Mouse (Mus musculus): Measurements from ENCODE around the gene Fam149a.
A peak's percentile ranks its signal among the peaks of the same experiment; 100 is the strongest.

Gene Fam149a

DNA sequence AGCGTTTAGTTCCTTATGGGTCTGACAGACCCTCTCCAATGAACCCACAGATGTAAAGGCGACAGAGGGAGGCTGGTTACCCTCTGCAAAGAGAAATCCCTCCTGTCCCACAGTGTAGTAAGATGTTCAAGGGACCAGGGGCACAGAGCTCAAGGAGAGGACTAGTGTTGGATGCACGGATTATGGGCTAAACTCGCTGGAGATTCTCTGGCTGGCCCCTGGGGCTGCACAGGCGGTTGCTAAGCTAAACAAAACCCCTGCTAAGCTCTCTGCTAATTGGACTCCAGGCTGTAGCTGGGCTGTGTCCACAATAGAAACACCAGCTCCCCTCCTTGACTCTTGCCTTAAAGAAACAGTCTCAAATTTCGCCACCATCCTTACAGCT lies at the start of gene Fam149a:
Fam149a (minus strand) TSS at position 329 of the 385 bp plus-strand sequence.
- peak; percentile 69 for ATAC-seq (ENCODE audit: low TSS enrichment)

DNA sequence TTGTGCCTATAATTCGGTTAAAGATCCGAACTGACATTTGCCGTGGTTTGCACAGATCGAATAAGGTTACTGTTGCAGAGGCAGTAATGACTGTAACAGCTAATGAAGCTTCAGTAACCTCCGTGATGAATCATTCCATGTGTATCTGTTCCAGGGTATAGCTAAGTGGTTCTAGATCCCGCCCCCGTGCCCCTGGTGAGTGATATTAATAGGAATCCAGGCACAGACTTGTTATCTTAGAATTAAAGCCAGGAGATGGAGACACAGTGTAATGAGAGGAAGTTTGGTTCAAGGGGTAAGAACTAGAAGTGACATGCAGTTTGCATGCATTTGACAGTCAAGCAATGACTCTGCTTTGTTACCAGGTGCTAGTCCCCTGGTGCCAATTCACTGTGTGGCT lies 38.1 kb upstream of the Fam149a start:
- ATAC-seq (ENCODE audit: low TSS enrichment), result no peak

GRCm38 (mm10) chr8:45414965-45415364 lies 32.9 kb upstream of the Fam149a start:
- 0 out of 2 replicates have a peak, but pooled peaks have one; percentile 28 for ATAC-seq (ENCODE audit: low TSS enrichment)

- no peak for ATAC-seq (ENCODE audit: low TSS enrichment)
Measured at GRCm38 (mm10) chr8:45410882-45411281, 28.8 kb upstream of the Fam149a start, which contains the start of gene Tlr3. TSS of gene Tlr3 (minus strand) at chr8:45411080.

- peak; percentile 83 for ATAC-seq (ENCODE audit: low TSS enrichment)
Measured at GRCm38 (mm10) chr8:45410146-45410880, 28.2 kb upstream of the Fam149a start.

GRCm38 (mm10) chr8:45409702-45410101 lies 27.6 kb upstream of the Fam149a start:
- peak; percentile 8; the same call in 1 of the 2 replicates for ATAC-seq (ENCODE audit: low TSS enrichment)

DNA sequence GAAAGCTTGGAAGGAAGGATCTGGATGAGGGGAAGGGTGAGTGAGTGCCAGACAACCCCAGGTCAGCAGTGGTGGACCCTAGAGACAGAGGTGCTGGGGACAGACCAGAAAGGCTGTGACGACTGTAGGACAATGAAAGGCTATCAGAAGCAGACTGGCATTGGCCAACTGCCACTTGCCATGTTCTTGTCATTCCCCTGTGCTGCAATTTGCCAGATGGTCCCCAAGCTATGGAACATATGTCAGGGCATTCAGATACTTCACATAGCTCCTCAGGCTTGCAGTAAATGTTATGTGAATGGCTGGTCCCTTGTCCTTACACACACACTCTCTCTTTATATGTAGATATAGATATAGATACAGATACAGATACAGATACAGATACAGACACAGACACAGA lies 1.2 kb upstream of the Fam149a start:
- ATAC-seq (ENCODE audit: low TSS enrichment), result no peak

- peak; percentile 76; the same call in 1 of the 2 replicates for ATAC-seq (ENCODE audit: low TSS enrichment)
Measured at GRCm38 (mm10) chr8:45381075-45381962, 772 bp downstream of the Fam149a start.

DNA sequence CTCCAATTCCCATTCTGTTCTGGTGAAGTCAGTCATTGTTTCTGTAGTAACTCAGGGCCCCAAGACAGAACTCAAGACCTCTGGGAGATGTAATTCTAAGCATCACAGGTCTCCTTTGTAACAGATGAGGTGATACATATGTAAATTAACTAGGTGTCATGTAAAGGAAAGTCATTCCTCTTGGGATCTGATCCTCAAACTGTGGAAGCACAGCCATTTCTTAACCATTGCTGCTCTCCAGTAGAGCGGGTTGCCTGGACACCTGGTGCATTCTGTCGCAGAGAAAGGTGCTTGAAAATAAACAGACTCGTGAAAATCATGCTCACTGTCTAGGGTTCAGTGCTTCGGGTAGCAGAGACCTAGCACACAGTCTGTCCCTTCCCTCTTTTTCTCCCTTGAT lies 1.5 kb downstream of the Fam149a start:
- no peak for ATAC-seq (ENCODE audit: low TSS enrichment)

GRCm38 (mm10) chr8:45374071-45374470 lies 8.0 kb downstream of the Fam149a start:
- no peak for ATAC-seq (ENCODE audit: low TSS enrichment)

- no peak for ATAC-seq (ENCODE audit: low TSS enrichment)
Measured at GRCm38 (mm10) chr8:45367154-45367553, 14.9 kb downstream of the Fam149a start.

GRCm38 (mm10) chr8:45363220-45363619 lies 18.9 kb downstream of the Fam149a start:
- ATAC-seq (ENCODE audit: low TSS enrichment), result no peak

- no peak for ATAC-seq (ENCODE audit: low TSS enrichment)
Measured at GRCm38 (mm10) chr8:45362323-45362722, 19.8 kb downstream of the Fam149a start.

GRCm38 (mm10) chr8:45359091-45359605 lies 22.9 kb downstream of the Fam149a start:
- no peak for ATAC-seq (ENCODE audit: low TSS enrichment)

DNA sequence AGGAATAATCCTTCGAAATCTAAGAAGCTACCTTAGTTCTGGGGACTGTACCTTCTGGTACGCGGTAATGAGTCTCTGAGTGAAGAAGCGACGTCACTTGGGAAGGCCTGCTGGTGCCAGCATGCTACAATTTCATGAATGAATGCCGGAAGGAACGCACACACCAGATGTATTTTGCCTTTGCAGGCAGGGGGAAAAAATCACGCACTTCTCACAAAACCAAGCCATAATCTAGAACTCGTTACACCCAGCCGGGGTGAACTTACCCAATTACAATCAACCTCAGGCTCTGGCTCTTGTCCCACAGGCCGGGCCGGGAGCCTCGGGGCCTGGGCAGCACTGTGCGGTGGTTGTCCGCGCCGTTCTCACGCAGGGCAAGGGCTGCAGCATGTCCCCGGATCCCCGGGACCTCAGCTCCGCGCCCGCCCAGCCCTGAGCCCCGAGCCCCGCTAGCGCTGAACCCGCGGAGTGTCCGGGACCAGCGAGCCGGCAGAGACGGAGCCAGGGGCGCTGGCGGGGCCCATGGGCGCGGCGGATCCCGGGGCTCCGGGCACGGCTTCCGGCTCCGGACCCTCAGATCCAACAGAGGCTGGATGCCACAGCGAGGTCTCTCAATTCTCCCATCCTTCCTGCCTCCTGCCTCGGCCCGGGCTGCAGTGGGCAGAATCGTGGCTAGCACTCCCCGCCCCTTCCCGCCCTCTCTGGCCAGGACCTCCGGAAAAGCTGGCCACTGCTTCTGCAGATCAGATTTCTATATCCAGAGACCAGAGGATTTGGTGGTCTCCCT lies 23.8 kb downstream of the Fam149a start:
- ATAC-seq (ENCODE audit: low TSS enrichment), result peak; percentile 83

DNA sequence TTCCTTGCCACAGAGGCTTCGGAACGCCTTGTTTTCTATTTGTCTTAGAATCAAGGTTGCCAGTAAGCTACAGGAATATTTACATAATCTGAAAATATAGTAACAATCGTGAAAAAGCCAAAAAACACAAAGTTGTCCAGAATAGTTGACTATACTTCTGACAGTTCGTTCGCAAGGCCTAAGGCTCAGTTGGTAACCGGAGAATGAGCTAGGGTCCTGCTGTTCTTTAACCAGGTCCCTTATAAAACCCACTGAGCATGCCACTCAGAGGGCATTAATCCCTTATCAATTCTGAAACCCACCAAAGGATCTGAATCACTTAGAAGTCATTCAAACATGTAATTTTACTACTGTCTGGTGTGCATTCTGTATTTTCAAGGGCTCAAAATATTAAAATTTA lies 26.3 kb downstream of the Fam149a start:
- no peak for ATAC-seq (ENCODE audit: low TSS enrichment)

- peak; percentile 95 for ATAC-seq (ENCODE audit: low TSS enrichment)
Measured at GRCm38 (mm10) chr8:45345031-45345430, 37.1 kb downstream of the Fam149a start.

DNA sequence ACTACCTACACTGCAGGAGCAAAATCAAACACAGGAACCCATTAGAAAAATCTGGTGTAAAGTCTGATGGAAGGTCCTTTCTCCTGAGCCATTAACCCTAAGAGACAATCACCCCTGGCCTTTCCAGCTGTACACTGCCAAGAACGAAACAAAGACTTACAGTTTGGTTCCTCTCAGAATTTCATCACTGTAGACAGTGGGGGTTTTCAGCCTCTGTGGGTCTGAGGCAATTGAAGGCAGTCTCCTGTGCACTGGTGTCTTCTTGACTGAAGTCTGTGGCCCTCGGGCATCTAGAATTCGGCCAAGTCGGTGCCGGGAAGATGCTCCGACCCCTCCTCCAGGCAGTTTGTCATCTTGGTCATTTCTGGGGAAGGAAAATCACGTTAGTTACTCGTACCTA lies 37.8 kb downstream of the Fam149a start:
- no peak for ATAC-seq (ENCODE audit: low TSS enrichment)

DNA sequence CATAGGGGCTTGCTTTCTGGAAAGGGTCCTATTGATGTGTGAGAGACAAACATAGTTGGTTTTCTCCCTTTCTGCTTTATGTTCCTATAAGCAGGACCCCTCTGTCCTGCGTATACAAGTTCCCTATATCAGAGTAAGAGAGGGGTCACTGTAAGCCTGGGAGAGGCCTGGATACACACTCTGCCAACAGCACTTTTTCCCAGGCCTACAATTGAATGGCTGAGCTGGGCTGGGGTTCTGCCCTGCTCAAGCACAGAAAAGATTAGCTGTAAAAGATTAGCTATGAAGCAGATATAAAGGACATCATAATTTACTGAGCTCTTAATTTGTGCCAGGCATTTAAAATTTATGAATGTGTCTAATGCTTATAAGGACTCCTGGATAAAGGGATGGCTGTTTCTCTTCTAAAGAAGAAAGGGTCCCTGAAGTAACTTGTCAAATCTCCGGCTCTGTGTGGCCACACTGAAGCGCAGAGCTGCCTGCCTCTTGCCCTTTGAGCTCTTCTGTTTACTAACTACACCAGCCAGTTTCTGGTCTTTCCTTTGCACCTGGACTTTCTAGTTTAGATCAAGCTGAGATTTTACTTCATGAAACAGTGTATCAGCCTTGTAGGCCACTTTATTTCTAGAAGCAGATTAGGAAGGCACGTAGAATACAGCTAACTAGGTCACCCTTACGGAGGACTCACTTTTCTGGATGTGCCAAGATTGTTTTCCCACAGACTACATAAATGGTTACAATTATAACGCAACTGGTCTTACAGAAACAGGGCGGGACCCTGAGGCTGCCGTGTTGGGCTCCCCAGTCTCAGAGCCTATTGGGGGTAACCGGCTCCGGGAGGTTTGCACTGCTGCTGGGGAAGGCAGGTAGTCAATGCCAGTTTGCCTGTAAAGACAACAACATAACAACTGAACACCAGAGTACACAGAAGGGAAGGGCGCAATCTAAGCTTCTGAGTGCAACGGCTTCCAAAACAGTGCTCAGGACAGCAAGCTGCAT lies 40.2 kb downstream of the Fam149a start:
- no peak for ATAC-seq (ENCODE audit: low TSS enrichment)

DNA sequence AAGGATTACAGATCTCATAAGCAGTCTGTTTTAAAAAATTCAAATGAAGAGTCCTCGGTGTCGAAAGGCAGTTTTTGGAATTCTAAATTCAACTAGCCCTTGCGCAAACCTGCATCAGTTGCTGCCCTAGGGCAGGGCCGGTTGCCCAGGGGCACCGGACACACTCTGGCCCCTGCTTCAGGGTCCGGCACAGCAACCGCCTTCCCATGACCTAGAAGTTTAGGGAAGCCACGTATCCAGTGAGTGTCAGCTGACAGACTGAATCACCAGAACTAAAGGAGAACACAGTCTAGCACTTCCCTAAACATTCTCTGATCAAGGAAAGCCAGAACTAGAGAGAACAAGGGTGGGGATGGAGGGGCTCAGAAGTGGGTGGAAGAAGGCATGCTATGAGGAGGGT lies 48.6 kb downstream of the Fam149a start:
- ATAC-seq (ENCODE audit: low TSS enrichment), result peak; percentile 60

All from frontal cortex, adult (tissue).